In the genomic region with DNA sequence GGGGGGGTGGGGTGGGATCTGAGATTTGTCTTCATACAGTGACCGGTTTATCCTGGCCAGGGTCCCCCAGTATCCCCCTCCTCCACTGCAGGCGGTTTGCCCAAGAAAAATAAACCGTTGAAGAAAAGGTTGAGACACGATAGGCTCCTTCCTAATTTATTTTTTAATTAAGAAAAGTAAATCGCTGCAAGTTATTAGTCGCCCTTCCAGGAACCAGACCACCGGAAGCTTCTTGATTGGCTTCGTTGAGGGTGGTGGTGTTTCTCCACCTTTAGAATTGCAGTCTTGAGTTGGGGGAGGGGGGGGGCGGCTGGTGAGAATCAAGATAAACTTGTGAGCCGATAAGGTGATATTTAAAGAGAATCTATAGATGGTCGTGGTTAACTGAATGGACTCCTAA, we compare ENCODE assay signal across 8 mouse cellular contexts. TPM values are rescaled to one million over a fixed set of nuclear protein-coding genes. Genes with fewer than 3 reads are reported as not detected.
DNase-seq lines count a peak whose midpoint lies in the region; ATAC-seq and TF ChIP-seq lines count a peak whose summit lies in the region.

No protein-coding gene starts in this region.

- H3K27ac ChIP-seq in heart, embryonic 10.5 days = peak overlapping the region; percentile 95
- peak overlapping the region; percentile 97 for H3K27ac ChIP-seq in ES-E14 (ENCODE audit: insufficient read depth, low read depth, low read length, poor library complexity, severe bottlenecking)
- peak overlapping the region; percentile 85 for H3K27ac ChIP-seq in hindbrain, embryonic 11.5 days (ENCODE audit: low read depth, low read length)
- peak overlapping the region; percentile 68 for H3K27ac ChIP-seq in midbrain, embryonic 11.5 days (ENCODE audit: low read depth, low read length)

- under 1% methylated on average over 11 of the region's 11 CpGs for WGBS in heart, embryonic 10.5 days
- under 1% methylated on average over 11 of the region's 11 CpGs for WGBS in hindbrain, embryonic 11.5 days
- under 1% methylated on average over 11 of the region's 11 CpGs for WGBS in midbrain, embryonic 11.5 days

- in situ Hi-C loops in ES-E14 (cut with MboI; ENCODE audit: low sequenced_read_pairs in 2 of 2, unreplicated experiment in 2 of 2) = no loop called here

- H3K4me3 ChIP-seq in heart, embryonic 10.5 days = peak overlapping the region; percentile 85
- H3K4me3 ChIP-seq in ES-E14 (ENCODE audit: insufficient read depth in 1 of 2, low read depth in 1 of 2, low read length in 2 of 2, poor library complexity in 1 of 2, severe bottlenecking in 1 of 2) = peak overlapping the region; percentile 64 to 75
- peak overlapping the region; percentile 66; the same call in 1 of the 2 replicates for H3K4me3 ChIP-seq in hindbrain, embryonic 11.5 days (ENCODE audit: low read depth, low read length)
- H3K4me3 ChIP-seq in midbrain, embryonic 11.5 days (ENCODE audit: low read depth, low read length) = peak overlapping the region; percentile 67

- intact Hi-C loops in gastrocnemius, postnatal 36 days (cut with DNase I) = loop anchor here (5.0 kb wide), 1 partner anchor 82 kb away; no protein-coding TSS in a partner anchor

- H3K9ac ChIP-seq in ES-E14 (ENCODE audit: insufficient read depth, low read depth, low read length, poor library complexity, severe bottlenecking) = peak overlapping the region; percentile 84
- no peak overlapping the region for H3K9ac ChIP-seq in hindbrain, embryonic 11.5 days (ENCODE audit: low read depth, low read length)
- peak overlapping the region; percentile 90 for H3K9ac ChIP-seq in midbrain, embryonic 11.5 days (ENCODE audit: low read length)

- H3K27me3 ChIP-seq in heart, embryonic 10.5 days (ENCODE audit: insufficient read depth, poor library complexity, severe bottlenecking) = peaks cover 7% of the 10 kb centered on the region; the same call in 1 of the 2 replicates
- peaks cover 14% of the 10 kb centered on the region for H3K27me3 ChIP-seq in hindbrain, embryonic 11.5 days (ENCODE audit: control insufficient read depth, insufficient read depth, low read length)
- peaks cover 12% of the 10 kb centered on the region for H3K27me3 ChIP-seq in midbrain, embryonic 11.5 days (ENCODE audit: control insufficient read depth, insufficient read depth, low read length)

- H3K9me3 ChIP-seq in heart, embryonic 10.5 days = no peaks in the 10 kb centered on the region
- H3K9me3 ChIP-seq in ES-E14 (ENCODE audit: control insufficient read depth, insufficient read depth, low read depth, low read length) = no peaks in the 10 kb centered on the region
- no peaks in the 10 kb centered on the region for H3K9me3 ChIP-seq in hindbrain, embryonic 11.5 days (ENCODE audit: control insufficient read depth, low read length)
- no peaks in the 10 kb centered on the region for H3K9me3 ChIP-seq in midbrain, embryonic 11.5 days (ENCODE audit: control insufficient read depth, low read length)

- DNase-seq in heart, embryonic 10.5 days (ENCODE audit: low spot score) = no peak
- no peak for DNase-seq in heart, adult 11 months
- no peak for DNase-seq in ES-E14 (ENCODE audit: low read depth, low spot score)
- no peak for DNase-seq in hindbrain, embryonic 11.5 days (ENCODE audit: low spot score)
- DNase-seq in midbrain, embryonic 11.5 days (ENCODE audit: low spot score, missing footprints) = peak; percentile 96
- no peak for DNase-seq in gastrocnemius, postnatal 36 days
- no peak for DNase-seq in left cerebral cortex, adult 18-20 months (ENCODE audit: low spot score in 2 of 2)
- DNase-seq in gastrocnemius, adult 18-20 months (ENCODE audit: low spot score) = no peak

- no peak for ATAC-seq in hindbrain, embryonic 11.5 days (ENCODE audit: low FRiP score)
- no peak for ATAC-seq in midbrain, embryonic 11.5 days (ENCODE audit: low FRiP score)

- peaks cover 21% of the 10 kb centered on the region for H3K36me3 ChIP-seq in heart, embryonic 10.5 days
- H3K36me3 ChIP-seq in ES-E14 (ENCODE audit: control insufficient read depth, insufficient read depth, low read length, poor library complexity, severe bottlenecking) = peaks cover 22% of the 10 kb centered on the region
- peaks cover 5% of the 10 kb centered on the region; the same call in 1 of the 2 replicates for H3K36me3 ChIP-seq in hindbrain, embryonic 11.5 days (ENCODE audit: control insufficient read depth, insufficient read depth, low read length)
- peaks cover 11% of the 10 kb centered on the region; the same call in 1 of the 2 replicates for H3K36me3 ChIP-seq in midbrain, embryonic 11.5 days (ENCODE audit: control insufficient read depth, insufficient read depth, low read length)

- peaks cover 54% of the 10 kb centered on the region for H3K4me1 ChIP-seq in heart, embryonic 10.5 days
- no peaks in the 10 kb centered on the region; a peak in 2 of 4 replicates for H3K4me1 ChIP-seq in ES-E14 (ENCODE audit: control insufficient read depth in 2 of 2, insufficient read depth in 2 of 2, low read length in 2 of 2, poor library complexity in 1 of 2)
- peaks cover 25% of the 10 kb centered on the region for H3K4me1 ChIP-seq in hindbrain, embryonic 11.5 days (replicated peaks; ENCODE audit: control insufficient read depth, insufficient read depth, low read length)
- H3K4me1 ChIP-seq in midbrain, embryonic 11.5 days (ENCODE audit: control insufficient read depth, insufficient read depth, low read length) = peaks cover 40% of the 10 kb centered on the region

- H3K4me2 ChIP-seq in hindbrain, embryonic 11.5 days (replicated peaks; ENCODE audit: low read depth, low read length) = peak overlapping the region; percentile 91
- peak overlapping the region; percentile 71 for H3K4me2 ChIP-seq in midbrain, embryonic 11.5 days

TF ChIP-seq in ES-E14, 5 proteins besides CTCF, POLR2A, EP300 and RAD21:
- TF ChIP-seq ZC3H11A (IDR thresholded peaks at IDR 0.05; ENCODE audit: borderline replicate concordance, low read depth, low read length) (no peak), HCFC1 (IDR thresholded peaks at IDR 0.05; ENCODE audit: borderline replicate concordance, insufficient read depth, low read length) (no peak), MAFK (IDR thresholded peaks at IDR 0.05; ENCODE audit: insufficient read depth, low read depth, low read length) (no peak), CHD2 (IDR thresholded peaks at IDR 0.05; ENCODE audit: low read depth, low read length) (no peak), ZNF384 (IDR thresholded peaks at IDR 0.05; ENCODE audit: low read depth, low read length) (no peak)

RNA-seq across cellular contexts. Expression of a gene that starts 0.9 kb away (rescaled TPM):
- polyA plus RNA-seq in heart, embryonic 10.5 days (2016; fragmentation: Nextera tagmentation; extraction: Ambion mirVana) = 92.1 and 96.5 TPM in 2 replicates
- total RNA-seq in ES-E14 (2012; rRNA removed) = 57.6 and 65.9 TPM in 2 replicates
- polyA plus RNA-seq in hindbrain, embryonic 11.5 days (2014; fragmentation: Nextera tagmentation; extraction: Ambion mirVana) = 185 and 200 TPM in 2 replicates
- 285 and 288 TPM in 2 replicates for polyA plus RNA-seq in midbrain, embryonic 11.5 days (2014; fragmentation: Nextera tagmentation; extraction: Ambion mirVana)
- 1 to 10 TPM; 5.2 to 7.4 TPM for total RNA-seq in gastrocnemius, postnatal 36 days (2021)
- total RNA-seq in left cerebral cortex, adult 18-20 months (2021) = 10 to 100 TPM; 42.9 to 57.5 TPM
- 1 to 10 TPM; 3.2 to 9.1 TPM for total RNA-seq in gastrocnemius, adult 18-20 months (2021)

RNA-seq across cellular contexts. Expression of a gene that starts 25.7 kb away (rescaled TPM):
- 23.3 and 26.0 TPM in 2 replicates for polyA plus RNA-seq in heart, embryonic 10.5 days (2016; fragmentation: Nextera tagmentation; extraction: Ambion mirVana)
- 23.9 TPM in 2 replicates for total RNA-seq in ES-E14 (2012; rRNA removed)
- 27.3 and 28.9 TPM in 2 replicates for polyA plus RNA-seq in hindbrain, embryonic 11.5 days (2014; fragmentation: Nextera tagmentation; extraction: Ambion mirVana)
- 28.0 TPM in 2 replicates for polyA plus RNA-seq in midbrain, embryonic 11.5 days (2014; fragmentation: Nextera tagmentation; extraction: Ambion mirVana)
- 1 to 10 TPM; 6.8 to 7.2 TPM for total RNA-seq in gastrocnemius, postnatal 36 days (2021)
- 10 to 100 TPM; 27.0 to 27.2 TPM for total RNA-seq in left cerebral cortex, adult 18-20 months (2021)
- total RNA-seq in gastrocnemius, adult 18-20 months (2021) = 10 to 100 TPM in 1 of 2 experiments, 1 to 10 TPM in 1; 8.0 to 10.2 TPM

RNA-seq across cellular contexts. Expression of a gene that starts 44.3 kb away (rescaled TPM):
- 0.41 and 1.5 TPM in 2 replicates for polyA plus RNA-seq in heart, embryonic 10.5 days (2016; fragmentation: Nextera tagmentation; extraction: Ambion mirVana)
- total RNA-seq in ES-E14 (2012; rRNA removed) = 10.8 and 43.2 TPM in 2 replicates
- 60.2 and 68.2 TPM in 2 replicates for polyA plus RNA-seq in hindbrain, embryonic 11.5 days (2014; fragmentation: Nextera tagmentation; extraction: Ambion mirVana)
- polyA plus RNA-seq in midbrain, embryonic 11.5 days (2014; fragmentation: Nextera tagmentation; extraction: Ambion mirVana) = 89.0 and 104 TPM in 2 replicates
- total RNA-seq in gastrocnemius, postnatal 36 days (2021) = not detected
- not detected for total RNA-seq in left cerebral cortex, adult 18-20 months (2021)
- total RNA-seq in gastrocnemius, adult 18-20 months (2021) = not detected

Comparison
In these comparisons a context has a peak if more than half of its experiments do, and no peak if none do; other contexts are left out.
1. RNA of a gene that starts 44.3 kb away (total RNA-seq): 10.8 to 43.2 TPM in ES-E14; not detected in gastrocnemius, postnatal 36 days, not detected in left cerebral cortex, adult 18-20 months and not detected in gastrocnemius, adult 18-20 months; every median in the first group is over 10 times any median in the second.
2. Peak in every context shown above with its lines, with median percentiles within 50 percentile points of each other: H3K27ac ChIP-seq and H3K4me3 ChIP-seq.